Mouse (Mus musculus) spleen, adult 2 months (tissue): ENCODE data around the gene Gstp3.

Experiments
- CTCF ChIP-seq: fragments of 200-500 bp; IDR thresholded peaks from 2 replicates; pipeline ENCODE4 v1.5.1; 2011; ENCODE audit warnings: mild to moderate bottlenecking, inconsistent platforms; ENCODE audit not compliant: insufficient read depth, insufficient read length, insufficient replicate concordance; ENCODE audit errors: extremely low read depth
- POLR2A ChIP-seq: fragments of 200-500 bp; IDR thresholded peaks from 2 replicates; pipeline ENCODE4 v1.6.1; 2011; ENCODE audit warnings: low read depth, low read length, inconsistent platforms

GRCm38 (mm10) chr19:4032668-4033067 is 26.7 kb downstream of the Gstp3 start:
- TF ChIP-seq CTCF (no peak), POLR2A (no peak)
